Mouse (Mus musculus) macrophage (primary cell): ENCODE measurements around the gene Ambra1. TPM values are rescaled to one million over a fixed set of nuclear protein-coding genes. Genes with fewer than 3 reads are reported as not detected.

Experiments used
- H3K27ac ChIP-seq: fragments of 350-480 bp; formaldehyde crosslinking; 2 replicates; pipeline ENCODE4 v1.9.0; 2021
- H3K36me3 ChIP-seq: fragments of 350-480 bp; formaldehyde crosslinking; 2 replicates; pipeline ENCODE4 v1.9.0; 2021; ENCODE audit errors: inconsistent target
- H3K4me3 ChIP-seq: fragments of 350-480 bp; formaldehyde crosslinking; 2 replicates; pipeline ENCODE4 v1.9.0; 2021; ENCODE audit errors: inconsistent target
- H3K79me2 ChIP-seq: fragments of 350-480 bp; formaldehyde crosslinking; 2 replicates; pipeline ENCODE4 v1.9.0; 2021; ENCODE audit errors: inconsistent target
- WGBS: methylation state at CpG from one replicate; pipeline ENCODE4 v1.1.7; 2026; ENCODE audit warnings: inconsistent platforms; ENCODE audit not compliant: missing documents; 5-methylcytosine and 5-hydroxymethylcytosine counted together
- polyA plus RNA-seq: library from polyadenylated mRNA; stranded (reverse); fragments of 250-400 nt; gene quantifications from 3 replicates; pipeline ENCODE4 v1.2.4, GENCODE M21; 2018; ENCODE audit warnings: inconsistent platforms
- total RNA-seq, 78 experiments: library from RNA; depleted of rRNA; stranded (reverse); fragments of 250-400 nt; gene quantifications; 1 replicate in 9 of 78; 2 replicates in 24 of 78; 3 replicates in 43 of 78; 4 replicates in 2 of 78; pipeline ENCODE4 v1.2.4; 2018; ENCODE audit warnings: inconsistent platforms in 56 of 78

The Ambra1 gene
- 100 to 1,000 TPM; 128 to 220 (median 191) TPM for total RNA-seq (2018; cell fraction: chromatin; rRNA removed)
- total RNA-seq (2018; cell fraction: cytosol; rRNA removed) = 10 to 100 TPM; 17.3 to 34.8 (median 24.0) TPM
- total RNA-seq (2018; cell fraction: nucleus; rRNA removed) = 100 to 1,000 TPM in 4 of 26 experiments, 10 to 100 TPM in 22; 59.2 to 156 (median 87.2) TPM
- 17.9 to 25.2 TPM (median 19.3 TPM) in 3 replicates for polyA plus RNA-seq

DNA sequence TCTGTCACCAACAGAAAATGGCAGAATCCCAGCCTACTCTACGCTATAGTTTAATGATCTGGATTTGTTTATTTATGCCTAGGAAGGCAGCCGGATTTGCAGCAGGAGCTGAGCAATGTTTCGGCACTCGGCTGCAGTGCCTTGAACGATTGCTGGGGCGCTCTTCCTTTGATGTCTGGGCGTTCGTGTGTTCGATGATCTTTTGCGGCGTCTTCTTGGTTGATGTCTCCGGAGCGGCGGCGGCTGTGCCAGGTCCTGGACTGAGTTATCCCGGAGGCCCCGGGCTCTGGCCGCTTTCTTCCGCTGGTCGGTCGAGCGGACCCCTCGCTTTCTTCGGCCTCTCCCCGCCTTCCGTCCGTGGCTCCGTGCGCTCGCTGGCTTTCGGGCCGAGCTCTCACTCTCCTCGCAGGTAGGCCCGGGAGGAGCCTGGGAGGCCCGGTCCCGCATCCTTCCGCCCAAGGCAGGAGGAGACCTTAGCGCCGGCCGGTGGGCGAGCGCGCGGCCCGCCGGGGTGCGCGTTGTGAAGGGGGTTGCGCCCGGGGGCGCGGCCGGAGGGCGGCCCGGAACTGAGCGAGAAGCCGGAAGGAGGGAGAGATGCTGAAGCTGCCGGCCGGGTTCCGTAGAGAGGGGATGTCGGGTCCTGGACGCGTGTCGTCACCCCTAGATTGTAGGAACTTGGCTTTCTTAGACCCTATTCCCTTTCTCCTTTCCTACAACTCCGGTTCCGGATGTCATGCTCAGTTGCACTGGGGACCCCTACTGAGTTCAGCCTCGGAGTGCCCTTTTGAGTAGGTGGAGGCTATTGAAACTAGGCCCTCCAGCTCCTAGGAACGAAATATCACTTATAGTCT is at the start of gene Ambra1:
Gene Ambra1 (plus strand): TSS at position 164 of the 851 bp plus-strand sequence.
- WGBS = under 1% methylated on average over 61 of the region's 68 CpGs
- no peaks in the 10 kb centered on the region for H3K36me3 ChIP-seq
- peak within 1 kb of the TSS; percentile 86 for H3K4me3 ChIP-seq
- peak within 1 kb of the TSS; percentile 24; the same call in 1 of the 2 replicates for H3K27ac ChIP-seq
- peaks cover 49% of the 10 kb centered on the region for H3K79me2 ChIP-seq

DNA sequence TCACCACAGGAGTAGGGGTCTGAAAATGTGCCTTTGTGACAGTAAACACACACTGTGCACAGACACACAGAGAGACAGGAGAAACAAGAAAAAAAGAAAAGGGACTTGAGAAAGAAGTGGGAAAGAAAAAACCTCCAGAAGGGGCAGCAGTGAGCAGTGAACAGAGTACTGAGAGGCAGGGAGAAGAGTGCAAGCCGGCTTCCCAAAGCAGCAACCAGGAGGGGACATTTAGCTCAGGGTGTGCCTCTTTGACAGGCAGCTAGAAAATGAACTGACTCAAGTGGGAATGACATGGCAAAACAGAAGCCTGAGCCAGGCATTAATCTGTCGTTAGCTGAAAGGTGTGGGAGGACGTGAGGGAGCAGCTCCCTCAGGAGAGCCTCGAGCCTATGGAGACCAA is 47.1 kb upstream of the Ambra1 start:
- no peak overlapping the region for H3K27ac ChIP-seq
- WGBS = 81% methylated on average over 4 of the region's 4 CpGs
- peaks cover 71% of the 10 kb centered on the region for H3K36me3 ChIP-seq
- no peaks in the 10 kb centered on the region for H3K79me2 ChIP-seq
- H3K4me3 ChIP-seq = no peak overlapping the region

GRCm38 (mm10) chr2:91683919-91684318 is 46.0 kb upstream of the Ambra1 start:
- H3K27ac ChIP-seq = no peak overlapping the region
- H3K79me2 ChIP-seq = no peaks in the 10 kb centered on the region
- no peak overlapping the region for H3K4me3 ChIP-seq
- 86% methylated on average over 8 of the region's 8 CpGs for WGBS
- peaks cover 70% of the 10 kb centered on the region for H3K36me3 ChIP-seq

- peaks cover 55% of the 10 kb centered on the region for H3K36me3 ChIP-seq
- no peak overlapping the region for H3K27ac ChIP-seq
- H3K4me3 ChIP-seq = no peak overlapping the region
- H3K79me2 ChIP-seq = no peaks in the 10 kb centered on the region
- WGBS = 96% methylated on average over 7 of the region's 7 CpGs
These were observed 40.5 kb upstream of the Ambra1 start for GRCm38 (mm10) chr2:91689452-91689851.

DNA sequence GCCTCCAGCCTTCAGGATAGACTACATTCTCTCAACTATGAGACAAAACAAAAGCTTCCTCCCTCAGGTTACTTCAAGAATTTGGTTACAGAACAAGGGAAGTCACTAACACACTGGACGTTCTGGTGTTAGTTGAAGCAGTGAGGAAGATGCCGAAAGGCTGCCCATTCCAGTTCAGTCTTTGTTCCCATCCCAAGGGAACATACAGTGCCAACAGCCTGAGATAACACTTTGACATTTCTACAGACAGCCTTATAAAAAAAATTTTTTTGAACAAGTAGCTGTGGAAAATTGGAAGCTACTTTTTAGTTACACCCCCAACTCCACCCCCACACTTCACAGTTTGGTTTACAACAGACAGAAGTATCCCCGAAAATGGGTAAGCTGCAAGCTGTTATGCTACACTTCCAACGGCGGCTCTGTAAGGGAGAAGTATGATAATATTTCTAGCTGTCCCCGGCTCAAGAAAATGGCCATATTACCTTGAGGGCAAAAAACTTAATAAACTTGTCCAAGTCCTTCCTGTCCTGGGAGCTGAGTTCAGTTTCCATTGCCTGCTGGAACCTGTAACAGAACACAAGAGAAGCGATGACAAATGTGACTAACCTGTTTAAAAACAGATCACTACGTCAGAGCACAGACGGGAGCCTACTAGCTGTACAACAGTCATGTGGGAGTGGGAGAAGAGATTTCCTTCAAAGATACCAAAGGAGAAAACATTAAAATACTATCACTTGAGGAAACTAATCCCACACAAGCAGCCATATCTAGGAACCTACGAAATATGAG is 34.3 kb upstream of the Ambra1 start:
- peaks cover 31% of the 10 kb centered on the region for H3K79me2 ChIP-seq
- H3K36me3 ChIP-seq = peaks cover 16% of the 10 kb centered on the region; the same call in 1 of the 2 replicates
- peak overlapping the region; percentile 63 for H3K27ac ChIP-seq
- H3K4me3 ChIP-seq = no peak overlapping the region
- WGBS = 92% methylated on average over 10 of the region's 10 CpGs

- 0% methylated on average over 1 of the region's 1 CpGs for WGBS
- Histone ChIP-seq H3K36me3 (peaks cover 10% of the 10 kb centered on the region; the same call in 1 of the 2 replicates), H3K79me2 (peaks cover 31% of the 10 kb centered on the region), H3K27ac (peak overlapping the region; percentile 63), H3K4me3 (no peak overlapping the region)
These were observed 33.7 kb upstream of the Ambra1 start for GRCm38 (mm10) chr2:91696225-91696590.

DNA sequence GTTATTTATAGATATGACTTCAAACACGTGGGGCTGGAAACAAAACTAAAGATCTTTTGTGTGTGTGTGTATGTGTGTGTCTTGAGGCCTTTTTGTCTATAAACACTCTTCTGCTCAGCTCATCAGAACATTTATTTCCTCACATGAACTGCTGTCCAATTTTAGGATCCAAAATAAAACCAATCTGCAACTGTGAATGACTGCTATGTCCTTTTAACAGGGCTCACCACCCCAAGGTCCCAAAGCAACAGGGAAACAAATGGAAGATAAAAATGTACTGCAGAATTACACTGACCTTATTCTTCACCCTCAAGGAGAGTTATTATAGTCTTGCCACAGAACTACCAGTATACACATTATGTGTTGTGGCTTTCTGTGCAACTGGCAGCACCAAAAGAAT is 30.7 kb upstream of the Ambra1 start:
- peaks cover 41% of the 10 kb centered on the region for H3K79me2 ChIP-seq
- H3K27ac ChIP-seq = peak overlapping the region; percentile 22
- no peaks in the 10 kb centered on the region for H3K36me3 ChIP-seq
- H3K4me3 ChIP-seq = no peak overlapping the region
- WGBS = 43% methylated on average over 1 of the region's 1 CpGs

- H3K79me2 ChIP-seq = peaks cover 63% of the 10 kb centered on the region
- H3K27ac ChIP-seq = no peak overlapping the region
- WGBS = 100% methylated on average over 2 of the region's 2 CpGs
- no peak overlapping the region for H3K4me3 ChIP-seq
- no peaks in the 10 kb centered on the region for H3K36me3 ChIP-seq
These were observed 28.6 kb upstream of the Ambra1 start for GRCm38 (mm10) chr2:91701366-91701765.

DNA sequence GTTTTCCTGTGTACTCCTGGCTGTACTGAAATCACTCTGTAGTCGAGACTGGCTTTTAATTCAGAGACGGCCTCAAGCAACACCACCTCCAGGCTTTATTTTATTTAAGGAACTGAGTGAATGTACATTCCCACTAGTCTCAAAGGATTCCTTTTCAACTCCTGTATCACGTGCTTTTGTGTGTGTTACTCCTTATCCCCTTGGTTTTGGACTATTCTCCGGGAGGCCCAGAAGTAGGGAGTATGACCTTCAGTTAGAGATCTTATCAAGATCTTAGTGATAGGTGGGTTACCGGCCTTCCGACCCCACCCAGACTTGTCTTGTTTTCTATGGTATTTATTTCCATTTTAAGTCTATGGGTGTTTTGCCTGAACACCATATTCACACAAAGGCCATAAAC is 24.2 kb upstream of the Ambra1 start:
- Histone ChIP-seq H3K79me2 (peaks cover 71% of the 10 kb centered on the region), H3K36me3 (no peaks in the 10 kb centered on the region), H3K27ac (no peak overlapping the region), H3K4me3 (no peak overlapping the region)
- 87% methylated on average over 6 of the region's 6 CpGs for WGBS

GRCm38 (mm10) chr2:91706456-91706855 is 23.5 kb upstream of the Ambra1 start:
- H3K36me3 ChIP-seq = no peaks in the 10 kb centered on the region
- no peak overlapping the region for H3K27ac ChIP-seq
- H3K79me2 ChIP-seq = peaks cover 71% of the 10 kb centered on the region
- H3K4me3 ChIP-seq = no peak overlapping the region

DNA sequence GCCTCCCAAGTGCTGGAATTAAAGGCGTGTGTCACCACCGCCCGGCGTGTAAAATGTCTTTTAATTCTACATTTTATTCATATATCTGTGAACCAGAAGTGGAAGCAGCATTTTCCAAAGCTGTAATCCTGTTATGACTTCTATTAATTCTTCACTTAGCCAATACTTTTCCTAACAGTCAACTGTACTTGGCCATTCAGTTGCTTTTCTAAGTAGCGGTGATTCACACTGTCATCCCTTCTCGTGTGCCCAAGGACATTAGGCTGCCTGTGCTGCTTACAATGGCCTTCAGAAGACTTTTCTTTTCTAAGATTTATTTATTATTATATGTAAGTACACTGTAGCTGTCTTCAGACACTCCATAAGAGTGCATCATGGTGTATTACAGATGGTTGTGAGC is 21.6 kb upstream of the Ambra1 start:
- no peaks in the 10 kb centered on the region for H3K36me3 ChIP-seq
- WGBS = 93% methylated on average over 3 of the region's 6 CpGs

GRCm38 (mm10) chr2:91710272-91711234 is 19.4 kb upstream of the Ambra1 start, which contains the start of the genes Atg13 and Harbi1:
Atg13 (minus strand) TSS chr2:91710576.
Harbi1 (plus strand) TSS chr2:91710852.
- WGBS = under 1% methylated on average over 56 of the region's 66 CpGs
- Histone ChIP-seq H3K4me3 (peak within 1 kb of the TSS; percentile 91), H3K36me3 (no peaks in the 10 kb centered on the region), H3K27ac (peak within 1 kb of the TSS; percentile 90), H3K79me2 (peaks cover 47% of the 10 kb centered on the region)

More for the DNA sequence above, 21.6 kb upstream of the Ambra1 start:
- peaks cover 65% of the 10 kb centered on the region for H3K79me2 ChIP-seq
- H3K4me3 ChIP-seq = no peak overlapping the region
- H3K27ac ChIP-seq = no peak overlapping the region

DNA sequence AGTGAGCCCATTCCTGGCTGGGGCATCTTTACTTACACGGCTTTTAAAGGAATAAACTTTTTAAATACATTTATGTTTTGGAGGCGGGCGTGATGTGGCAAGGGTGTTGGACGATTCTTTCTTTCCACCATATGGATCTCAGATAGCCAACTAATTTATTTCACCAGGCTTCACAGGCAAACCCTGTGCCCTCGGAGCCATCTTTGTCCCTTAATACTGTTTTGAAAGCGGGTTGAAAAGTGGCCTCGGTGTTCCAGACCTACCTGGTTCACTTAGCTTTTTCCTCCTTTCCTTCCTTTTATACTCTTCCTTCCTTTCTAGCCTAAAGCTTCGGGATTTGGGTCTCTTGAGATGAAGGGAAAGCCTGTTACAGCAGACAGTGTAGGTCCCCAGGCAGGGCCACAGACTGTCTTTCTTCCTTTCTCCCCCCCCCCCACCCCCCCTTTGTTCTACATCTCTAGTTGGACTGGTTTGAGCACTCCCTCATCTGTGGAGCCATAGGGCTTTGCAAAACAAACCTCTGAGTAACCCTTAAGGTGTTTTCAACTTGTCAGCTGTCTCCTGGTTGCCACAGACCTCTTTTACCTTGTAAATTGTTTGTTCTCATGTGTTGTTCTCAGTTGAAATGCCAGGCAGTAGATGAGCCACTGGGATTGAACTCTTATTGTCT is 18.5 kb upstream of the Ambra1 start:
- WGBS = 4% methylated on average over 8 of the region's 8 CpGs
- Histone ChIP-seq H3K36me3 (no peaks in the 10 kb centered on the region), H3K4me3 (peak overlapping the region; percentile 86), H3K27ac (peak overlapping the region; percentile 90), H3K79me2 (peaks cover 39% of the 10 kb centered on the region)
